Mouse (Mus musculus) liver, adult 2 months (tissue): Measurements from ENCODE around the gene Foxn4. TPM values are rescaled to one million over a fixed set of nuclear protein-coding genes. Genes with fewer than 3 reads are reported as not detected.
A peak's percentile ranks its signal among the peaks of the same experiment; 100 is the strongest.

Experiments
- DNase-seq: peaks from one replicate; pipeline ENCODE4 v3.0.0-alpha.2; 2011; ENCODE audit warnings: low read depth, low spot score; ENCODE audit errors: extremely low read depth
- H3K27ac ChIP-seq: fragments of 200-500 bp; replicated peaks from 2 replicates; pipeline ENCODE4 v1.5.1; 2012; ENCODE audit warnings: low read depth, mild to moderate bottlenecking, control low read depth, inconsistent platforms, low read length; ENCODE audit not compliant: insufficient read depth
- H3K27me3 ChIP-seq: fragments of 200-500 bp; 2 replicates; pipeline ENCODE4 v1.6.1; 2012; ENCODE audit warnings: mild to moderate bottlenecking, moderate library complexity, low read length, inconsistent platforms; ENCODE audit not compliant: control insufficient read depth, insufficient read depth
- H3K36me3 ChIP-seq: fragments of 200-500 bp; 2 replicates; pipeline ENCODE4 v1.6.1; 2012; ENCODE audit warnings: low read length, inconsistent platforms; ENCODE audit not compliant: control insufficient read depth, insufficient read depth
- H3K4me1 ChIP-seq: fragments of 200-500 bp; 2 replicates; pipeline ENCODE4 v1.6.1; 2011; ENCODE audit warnings: low read length; ENCODE audit not compliant: control insufficient read depth, insufficient read depth
- H3K4me3 ChIP-seq: fragments of 200-500 bp; 2 replicates; pipeline ENCODE4 v1.5.1; 2011; ENCODE audit warnings: low read depth, mild to moderate bottlenecking, control low read depth, low read length, moderate library complexity; ENCODE audit not compliant: insufficient read depth
- H3K79me2 ChIP-seq: fragments of 200-500 bp; 2 replicates; pipeline ENCODE4 v1.6.1; 2012; ENCODE audit warnings: inconsistent platforms, mild to moderate bottlenecking, low read length, moderate library complexity; ENCODE audit not compliant: control insufficient read depth, insufficient read depth
- H3K9ac ChIP-seq: fragments of 200-500 bp; 2 replicates; pipeline ENCODE4 v1.6.1; 2012; ENCODE audit warnings: low read depth, mild to moderate bottlenecking, control low read depth, inconsistent platforms, low read length
- CTCF ChIP-seq: fragments of 200-500 bp; IDR thresholded peaks from 2 replicates; pipeline ENCODE4 v1.5.1; 2011; ENCODE audit warnings: low read depth, low read length, control low read depth
- POLR2A ChIP-seq: fragments of 200-500 bp; IDR thresholded peaks from 2 replicates; pipeline ENCODE4 v1.6.1; 2011; ENCODE audit warnings: low read length, control low read depth; ENCODE audit not compliant: insufficient read depth; ENCODE audit errors: extremely low read depth
- WGBS: fragments of 180-500 bp; shearing (Covaris S2); methylation state at CpG from one replicate; pipeline ENCODE4 v1.1.7; 2018; 5-methylcytosine and 5-hydroxymethylcytosine counted together
- polyA plus RNA-seq: library from polyadenylated mRNA; depleted of rRNA; stranded (reverse); fragments of >200 nt; gene quantifications from 2 replicates; pipeline ENCODE4 v1.2.3, GENCODE M21; 2012
- total RNA-seq: library from RNA; depleted of rRNA; stranded (reverse); fragments of >200 nt; gene quantifications from 2 replicates; pipeline ENCODE4 v1.2.3, GENCODE M21; 2014

Gene Foxn4
- total and polyA plus RNA-seq, 2 experiments, result not detected

DNA sequence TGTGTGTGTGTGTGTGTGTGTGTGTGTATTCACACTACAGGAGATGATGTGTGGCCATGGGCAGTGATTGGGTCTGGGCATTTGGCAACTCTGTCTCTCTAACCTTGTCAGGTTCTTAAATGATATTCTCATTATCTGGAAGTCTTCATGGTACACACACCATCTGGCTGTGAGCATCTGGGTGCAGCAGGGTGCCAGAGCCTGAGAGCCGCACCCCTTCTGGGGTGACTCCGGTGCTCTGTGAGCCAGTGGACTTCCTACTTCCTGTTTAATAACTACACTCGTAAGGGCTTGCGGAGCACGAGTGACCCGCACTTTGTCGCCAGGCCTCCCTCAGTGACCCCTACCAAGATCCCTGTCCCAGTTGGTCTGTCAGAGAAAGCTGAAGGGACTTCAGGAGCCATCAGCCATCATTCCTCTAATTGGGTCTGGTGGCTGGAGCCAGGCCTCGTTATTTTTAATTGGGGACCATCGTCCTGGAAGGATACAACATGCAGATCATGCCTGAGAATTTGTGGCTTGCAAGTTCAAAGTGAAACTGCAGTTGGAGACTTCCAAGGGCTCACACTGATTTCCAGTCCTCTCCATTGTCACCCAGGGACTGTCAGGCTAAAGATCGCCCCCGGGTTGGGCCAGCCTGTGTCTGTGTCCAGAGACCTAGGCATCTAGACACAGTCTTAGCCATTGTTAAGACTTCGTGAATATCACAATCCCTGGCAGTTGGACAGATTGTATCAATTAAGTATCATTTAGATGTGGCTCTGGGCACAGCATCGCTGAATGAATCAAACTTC is 11.2 kb upstream of the Foxn4 start:
- no peaks in the 10 kb centered on the region for H3K27me3 ChIP-seq
- H3K36me3 ChIP-seq, result no peaks in the 10 kb centered on the region
- WGBS, result 78% methylated on average over 13 of the region's 13 CpGs
- H3K4me3 ChIP-seq, result no peak overlapping the region
- TF ChIP-seq POLR2A (no peak), CTCF (no peak)
- DNase-seq, result peak; percentile 26
- no peaks in the 10 kb centered on the region for H3K4me1 ChIP-seq
- no peaks in the 10 kb centered on the region for H3K79me2 ChIP-seq
- no peak overlapping the region for H3K27ac ChIP-seq
- no peak overlapping the region for H3K9ac ChIP-seq

DNA sequence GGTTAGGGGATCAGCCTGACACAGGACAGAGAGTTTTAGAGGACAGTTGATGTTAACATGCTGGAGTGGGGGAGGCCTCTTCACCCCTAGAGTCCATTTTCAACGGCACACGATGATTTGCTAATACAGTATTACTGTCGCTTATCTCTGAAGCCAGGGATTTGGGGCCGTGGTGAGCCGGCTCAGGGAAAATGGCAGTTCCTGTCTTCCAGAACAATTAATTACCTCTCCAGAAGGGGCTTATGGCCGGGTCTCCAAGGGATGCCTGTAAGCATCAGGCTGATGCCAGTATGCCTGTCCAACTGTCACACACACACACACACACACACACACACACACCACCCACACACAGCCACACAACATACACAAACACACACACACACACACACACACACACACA is 8.7 kb upstream of the Foxn4 start:
- no peaks in the 10 kb centered on the region for H3K79me2 ChIP-seq
- no peak overlapping the region for H3K9ac ChIP-seq
- no peak overlapping the region for H3K27ac ChIP-seq
- TF ChIP-seq CTCF (no peak), POLR2A (no peak)
- no peaks in the 10 kb centered on the region for H3K27me3 ChIP-seq
- H3K4me3 ChIP-seq, result no peak overlapping the region
- no peak for DNase-seq
- H3K4me1 ChIP-seq, result no peaks in the 10 kb centered on the region
- WGBS, result 57% methylated on average over 6 of the region's 6 CpGs
- no peaks in the 10 kb centered on the region for H3K36me3 ChIP-seq

DNA sequence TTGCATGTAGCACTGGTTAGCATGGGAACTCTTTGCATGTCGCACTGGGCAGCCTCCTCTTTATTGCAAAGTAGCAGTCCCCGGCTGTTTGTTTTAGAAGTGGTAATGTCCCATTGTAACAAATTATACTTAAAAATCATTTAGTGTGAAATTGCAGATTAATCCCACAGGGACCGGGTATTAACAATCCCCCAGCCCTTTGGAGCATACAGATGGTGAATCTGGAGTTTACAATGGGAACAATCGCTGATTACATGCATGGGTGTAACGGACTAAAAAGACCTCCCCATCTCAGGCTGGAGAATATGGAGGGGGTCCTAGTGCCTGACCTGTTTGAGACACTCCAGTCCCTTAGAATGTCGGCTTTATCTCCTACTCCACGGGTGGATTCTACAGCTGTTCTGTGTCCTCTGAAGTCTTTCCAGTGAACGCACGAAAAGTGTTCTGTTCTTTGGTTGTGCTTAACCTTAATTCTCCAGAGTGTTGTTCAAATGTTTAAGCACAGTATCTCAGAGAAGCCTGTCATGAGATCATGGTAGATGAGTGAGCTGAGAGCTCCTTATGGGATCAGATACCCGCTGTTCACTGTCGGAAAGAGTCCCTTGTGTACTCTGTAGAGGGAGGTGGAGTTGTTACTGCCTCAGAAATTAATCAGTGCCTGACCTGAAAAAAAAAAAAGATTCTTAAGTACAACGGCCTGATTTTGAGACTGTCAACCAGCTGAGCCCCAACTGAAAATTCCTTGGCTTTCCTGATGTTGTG is 6.0 kb upstream of the Foxn4 start:
- H3K27me3 ChIP-seq, result peaks cover 10% of the 10 kb centered on the region
- H3K9ac ChIP-seq, result no peak overlapping the region
- WGBS, result 65% methylated on average over 12 of the region's 12 CpGs
- H3K27ac ChIP-seq, result no peak overlapping the region
- H3K4me3 ChIP-seq, result no peak overlapping the region
- TF ChIP-seq CTCF (no peak), POLR2A (no peak)
- H3K79me2 ChIP-seq, result no peaks in the 10 kb centered on the region
- H3K36me3 ChIP-seq, result no peaks in the 10 kb centered on the region
- DNase-seq, result no peak
- H3K4me1 ChIP-seq, result no peaks in the 10 kb centered on the region

DNA sequence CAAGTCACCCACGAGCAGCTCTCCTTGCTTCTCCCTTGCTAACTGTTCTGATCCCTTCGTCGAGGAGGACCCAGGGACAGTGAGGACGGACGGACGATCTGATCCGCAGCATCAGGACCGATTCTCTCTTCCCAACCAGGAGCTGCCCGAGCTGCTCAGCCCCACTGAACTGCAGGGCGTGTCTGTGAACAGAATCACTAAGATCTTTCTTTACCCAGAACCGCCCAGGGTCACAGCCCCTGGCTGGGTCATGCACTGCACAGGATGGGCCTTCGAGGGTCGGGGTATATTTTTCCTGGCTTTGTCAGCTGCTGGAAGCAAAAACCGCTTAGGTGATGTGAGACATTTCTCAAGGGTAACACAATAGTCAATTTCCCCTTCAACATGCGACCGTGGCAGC is 2.4 kb upstream of the Foxn4 start:
- Histone ChIP-seq H3K27ac (no peak overlapping the region), H3K79me2 (no peaks in the 10 kb centered on the region), H3K4me1 (no peaks in the 10 kb centered on the region), H3K36me3 (no peaks in the 10 kb centered on the region), H3K4me3 (no peak overlapping the region), H3K27me3 (peaks cover 30% of the 10 kb centered on the region), H3K9ac (no peak overlapping the region)
- no peak for TF ChIP-seq CTCF
- TF ChIP-seq POLR2A, result no peak
- DNase-seq, result no peak
- WGBS, result 51% methylated on average over 16 of the region's 16 CpGs

DNA sequence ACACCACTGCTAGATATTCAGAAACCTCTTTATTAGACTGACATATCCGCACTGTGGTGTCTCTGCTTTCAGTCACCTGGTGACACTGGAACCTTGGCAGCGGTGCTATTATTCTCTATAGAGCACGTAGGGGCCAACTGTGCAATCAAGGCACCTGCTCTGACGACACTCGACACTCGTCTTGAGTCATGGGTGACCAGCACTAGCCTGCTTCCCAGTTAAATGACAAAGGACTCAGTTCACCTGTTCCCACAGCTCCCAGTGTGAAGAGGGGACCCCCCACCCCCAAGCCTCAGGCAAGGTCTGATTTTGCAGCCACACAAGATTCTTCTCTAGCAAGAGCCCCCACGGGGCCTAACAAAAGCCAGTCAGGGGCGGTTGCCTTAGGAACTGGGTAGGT is 1.7 kb upstream of the Foxn4 start:
- TF ChIP-seq CTCF (no peak), POLR2A (no peak)
- Histone ChIP-seq H3K27ac (no peak overlapping the region), H3K4me3 (no peak overlapping the region), H3K36me3 (no peaks in the 10 kb centered on the region), H3K9ac (no peak overlapping the region), H3K79me2 (no peaks in the 10 kb centered on the region), H3K4me1 (no peaks in the 10 kb centered on the region), H3K27me3 (peaks cover 30% of the 10 kb centered on the region)
- 39% methylated on average over 8 of the region's 8 CpGs for WGBS
- no peak for DNase-seq

DNA sequence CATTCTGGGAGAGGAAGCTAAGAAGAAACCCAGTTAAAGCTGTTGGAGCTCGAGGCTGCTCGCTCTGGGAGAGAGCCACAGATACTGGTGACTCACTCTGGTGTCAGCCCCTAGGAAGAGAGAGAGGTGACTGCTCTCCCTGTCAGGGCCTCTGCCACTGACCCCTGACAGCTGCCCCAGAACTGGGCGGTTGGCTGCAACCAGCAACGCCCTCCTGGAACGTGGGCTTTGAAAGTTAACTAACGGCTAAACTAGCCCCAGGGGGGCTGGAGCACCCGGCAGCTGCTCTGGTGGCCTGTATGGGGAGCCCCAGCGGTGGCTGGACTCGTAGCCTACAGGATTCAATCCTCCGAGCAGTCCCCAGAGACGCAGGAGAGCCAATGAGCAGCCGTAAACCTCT is 3.6 kb downstream of the Foxn4 start:
- H3K4me1 ChIP-seq, result no peaks in the 10 kb centered on the region
- no peaks in the 10 kb centered on the region for H3K36me3 ChIP-seq
- H3K79me2 ChIP-seq, result no peaks in the 10 kb centered on the region
- TF ChIP-seq POLR2A (no peak), CTCF (no peak)
- DNase-seq, result no peak
- WGBS, result 33% methylated on average over 12 of the region's 12 CpGs
- peaks cover 24% of the 10 kb centered on the region for H3K27me3 ChIP-seq
- no peak overlapping the region for H3K9ac ChIP-seq
- no peak overlapping the region for H3K4me3 ChIP-seq
- H3K27ac ChIP-seq, result no peak overlapping the region
